Mouse (Mus musculus) left cerebral cortex, adult 2 months (tissue): Measurements from ENCODE around the gene Ctss. TPM values are rescaled to one million over a fixed set of nuclear protein-coding genes. Genes with fewer than 3 reads are reported as not detected.

Source experiments
- DNase-seq, 2 experiments: peaks; one replicate each; pipeline ENCODE4 v3.0.0; 2021 to 2022; ENCODE audit warnings: low spot score in 2 of 2, mixed read lengths in 1 of 2; ENCODE audit errors: extremely low spot score in 1 of 2
- H3K27ac ChIP-seq: fragments of 200-600 bp; 2 replicates; pipeline ENCODE4 v1.8.1; 2022
- H3K4me3 ChIP-seq: fragments of 200-600 bp; 2 replicates; pipeline ENCODE4 v1.8.1; 2022
- CTCF ChIP-seq: fragments of 200-600 bp; IDR thresholded peaks from 2 replicates; pipeline ENCODE4 v1.8.1; 2022; ENCODE audit warnings: antibody characterized with exemption, mild to moderate bottlenecking, moderate library complexity
- intact Hi-C: fragments of 180-260 bp; cut with DNase I; formaldehyde crosslinking; loops from one replicate; pipeline ENCODE4 v1.15.1; 2025
- long read RNA-seq, 2 experiments: library from polyadenylated mRNA; stranded (forward); transcript quantifications; one replicate each; pipeline ENCODE4 v2.0.0; 2021; ENCODE audit warnings: borderline mapping rate in 2 of 2
- total RNA-seq, 2 experiments: library from RNA; stranded (reverse); gene quantifications; 2 replicates each; pipeline ENCODE4 v1.2.3; 2021

Ctss gene
- 10 to 100 TPM; 55.2 to 56.9 TPM for total RNA-seq
- long read RNA-seq, experiment 1, transcript Ctss-202 (8 exons, 1,355 nt) = major isoform, 24 of 25 reads
- long read RNA-seq, experiment 1, partial matches to known transcripts = 0 of 25 reads
- long read RNA-seq, experiment 1, other reads (novel, unspliced or antisense) = 0 of 25 reads
- long read RNA-seq, experiment 2, transcript Ctss-202 (8 exons, 1,355 nt) = major isoform, 23 of 25 reads
- long read RNA-seq, experiment 2, partial matches to known transcripts = 0 of 25 reads
- long read RNA-seq, experiment 2, other reads (novel, unspliced or antisense) = 0 of 25 reads

- H3K27ac ChIP-seq = no peak within 1 kb of the TSS
- intact Hi-C loops = no loop called here
- H3K4me3 ChIP-seq = no peak within 1 kb of the TSS
- no peak for DNase-seq
- no peak for TF ChIP-seq CTCF
These were observed at the start of gene Ctss for GRCm38 (mm10) chr3:95526622-95527211. Gene Ctss, plus strand, starts transcription at chr3:95526786.

DNA sequence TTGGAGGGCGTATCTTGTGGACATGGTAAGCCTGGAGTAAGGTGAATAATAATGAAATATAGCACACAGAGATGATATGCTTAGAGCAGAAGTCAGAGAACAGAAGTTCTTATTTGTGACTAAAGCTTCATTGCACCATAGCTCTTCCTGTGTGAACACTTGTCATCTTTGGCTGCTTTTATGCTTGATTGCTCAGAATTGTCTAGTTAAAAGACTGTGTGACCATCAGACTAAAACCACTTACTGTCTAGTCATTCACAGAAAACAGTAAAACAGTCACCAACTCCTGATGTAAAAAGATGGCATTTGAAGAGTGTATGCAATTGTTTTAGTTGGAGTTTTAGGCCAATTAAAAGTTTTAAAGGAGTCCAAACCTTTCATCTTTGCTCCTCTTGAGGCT, 47.6 kb upstream of the Ctss start:
- H3K27ac ChIP-seq = no peak overlapping the region
- H3K4me3 ChIP-seq = no peak overlapping the region
- DNase-seq = no peak
- no peak for TF ChIP-seq CTCF
- intact Hi-C loops = loop anchor here (10.0 kb wide), 1 partner anchor 356 kb away; no protein-coding TSS in a partner anchor

DNA sequence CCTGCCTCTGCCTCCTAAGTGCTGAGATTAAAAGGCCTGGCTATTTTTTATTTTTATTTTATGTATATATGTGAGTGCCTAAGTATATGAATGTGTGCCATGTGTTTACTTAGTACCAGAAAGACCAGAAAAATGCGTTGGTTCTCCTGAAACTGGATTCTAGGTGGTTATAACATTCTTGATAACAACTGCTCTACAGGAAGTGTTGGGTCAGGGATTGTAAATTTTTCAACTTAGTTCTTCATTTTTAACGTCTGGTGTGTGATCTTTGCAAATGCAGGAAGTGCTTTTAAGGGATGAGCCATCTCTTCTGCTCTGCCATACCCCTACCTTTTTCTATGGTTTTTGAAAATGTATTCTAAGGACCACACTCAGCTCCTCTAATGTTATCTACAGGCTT, 40.2 kb upstream of the Ctss start:
- intact Hi-C loops = no loop called here
- Histone ChIP-seq H3K27ac (no peak overlapping the region), H3K4me3 (no peak overlapping the region)
- TF ChIP-seq CTCF = no peak
- DNase-seq = no peak

DNA sequence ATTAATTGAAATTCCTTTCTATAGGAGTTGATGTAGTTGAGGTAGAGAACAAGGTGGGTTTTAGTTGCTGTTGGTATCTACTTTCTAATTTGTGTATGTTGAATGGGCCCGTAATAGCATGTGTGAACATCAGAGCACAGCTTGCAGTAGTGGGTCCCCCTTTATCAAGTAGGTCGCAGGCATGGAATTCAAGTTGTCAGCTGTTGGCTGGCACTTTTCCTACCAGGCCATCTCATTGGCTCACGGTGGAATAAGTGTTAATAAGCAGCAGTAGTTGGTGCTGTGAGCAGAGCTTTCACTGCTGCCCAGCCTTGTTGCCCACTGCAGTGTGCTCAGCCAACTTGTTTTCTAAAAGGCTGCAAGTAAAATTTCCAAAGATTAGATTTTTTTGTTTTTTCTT, 37.9 kb upstream of the Ctss start:
- intact Hi-C loops = no loop called here
- no peak for TF ChIP-seq CTCF
- H3K4me3 ChIP-seq = no peak overlapping the region
- no peak overlapping the region for H3K27ac ChIP-seq
- DNase-seq = no peak

- no peak for TF ChIP-seq CTCF
- DNase-seq = no peak
- intact Hi-C loops = no loop called here
- Histone ChIP-seq H3K27ac (no peak overlapping the region), H3K4me3 (no peak overlapping the region)
These were observed 36.3 kb upstream of the Ctss start for GRCm38 (mm10) chr3:95490238-95490637.

DNA sequence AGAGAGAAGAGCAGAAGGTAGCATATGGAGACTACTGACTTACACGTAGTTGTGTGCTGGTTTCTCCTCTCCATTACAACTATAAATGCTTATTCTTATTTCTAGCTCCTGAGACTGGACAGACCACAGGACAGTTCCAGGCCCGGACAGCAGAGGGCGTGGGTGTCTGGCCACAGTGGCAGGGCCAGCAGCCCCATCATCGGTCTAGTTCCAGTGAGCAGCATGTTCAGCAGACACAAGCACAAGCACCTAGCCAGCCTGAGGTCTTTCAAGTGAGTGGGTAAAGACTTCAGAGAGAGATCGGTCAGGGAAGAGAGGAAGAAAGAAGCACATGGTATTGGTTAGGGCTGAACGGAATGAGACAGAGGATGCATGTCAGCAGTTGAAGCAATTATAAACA, 32.2 kb upstream of the Ctss start:
- intact Hi-C loops = no loop called here
- peak; percentile 39 to 46 for DNase-seq
- no peak overlapping the region for H3K4me3 ChIP-seq
- TF ChIP-seq CTCF = peak; percentile 66
- peak overlapping the region; percentile 54; the same call in 1 of the 2 replicates for H3K27ac ChIP-seq

DNA sequence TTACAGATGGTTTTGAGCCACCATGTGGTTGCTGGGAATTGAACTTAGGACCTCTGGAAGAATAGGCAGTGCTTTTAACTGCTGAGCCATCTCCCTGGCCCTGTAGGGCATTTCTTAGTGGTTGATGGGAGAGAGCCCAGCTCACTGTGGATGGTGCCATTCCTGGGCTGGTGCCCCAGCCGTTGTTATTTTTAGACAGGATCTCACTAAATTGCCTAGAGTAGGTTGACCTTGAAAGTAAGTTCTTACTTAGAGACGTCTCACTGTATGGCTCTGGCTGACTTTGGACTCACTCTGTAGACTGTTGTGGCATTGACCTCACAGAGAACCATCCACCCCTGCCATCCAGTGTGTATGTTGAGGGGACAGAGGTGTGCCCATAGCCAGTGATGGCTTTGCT, 28.4 kb upstream of the Ctss start:
- intact Hi-C loops = loop anchor here (5.0 kb wide), 1 partner anchor 129 kb away; no protein-coding TSS in a partner anchor
- Histone ChIP-seq H3K27ac (peak overlapping the region; percentile 1; the same call in 1 of the 2 replicates), H3K4me3 (no peak overlapping the region)
- TF ChIP-seq CTCF = no peak
- DNase-seq = no peak

- Histone ChIP-seq H3K4me3 (peak within 1 kb of the TSS; percentile 2), H3K27ac (peak within 1 kb of the TSS; percentile 72)
- no peak for TF ChIP-seq CTCF
- intact Hi-C loops = loop anchor here (5.0 kb wide), 1 partner anchor 128 kb away; no protein-coding TSS in a partner anchor
- DNase-seq = no peak
These were observed 27.6 kb upstream of the Ctss start, which contains the start of gene Ctsk for GRCm38 (mm10) chr3:95499024-95499423. Gene Ctsk, plus strand, starts transcription at chr3:95499256.

DNA sequence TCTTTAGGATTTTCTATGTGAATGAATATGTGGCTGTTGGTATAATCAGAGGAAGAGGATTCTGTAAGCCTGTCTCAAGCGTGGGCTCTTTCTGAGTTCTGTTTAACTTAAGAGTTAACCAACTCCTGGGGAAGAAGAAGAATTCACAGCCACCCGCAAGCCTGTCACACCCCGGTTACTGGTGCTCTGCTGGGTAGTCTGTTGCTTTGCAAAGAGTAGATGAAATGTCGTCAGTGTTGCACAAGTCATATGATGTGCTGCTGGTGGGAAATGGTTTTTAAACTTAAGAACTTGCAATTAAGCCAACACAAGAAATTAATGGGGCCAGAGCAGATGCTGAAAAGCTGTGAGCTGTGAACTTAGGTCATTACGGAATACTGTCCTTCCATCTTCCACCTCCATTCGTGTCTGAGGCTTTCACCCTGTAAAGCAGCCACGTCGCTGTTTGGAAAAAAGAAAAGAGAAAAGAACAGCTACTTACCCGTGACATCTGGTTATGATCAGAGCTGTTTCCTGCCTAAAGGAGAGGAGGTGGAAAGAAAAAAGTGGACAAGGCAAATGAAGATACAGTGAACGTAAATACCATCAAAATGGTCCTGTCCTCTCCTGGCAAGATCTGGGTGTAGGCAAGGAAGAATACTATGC, 27.0 kb upstream of the Ctss start:
- no peak for TF ChIP-seq CTCF
- intact Hi-C loops = loop anchor here (5.0 kb wide), 1 partner anchor 128 kb away; no protein-coding TSS in a partner anchor
- Histone ChIP-seq H3K4me3 (peak overlapping the region; percentile 2), H3K27ac (peak overlapping the region; percentile 72)
- no peak for DNase-seq

GRCm38 (mm10) chr3:95502312-95502711, 24.3 kb upstream of the Ctss start:
- no peak overlapping the region for H3K27ac ChIP-seq
- intact Hi-C loops = no loop called here

GRCm38 (mm10) chr3:95509348-95509747, 17.2 kb upstream of the Ctss start:
- Histone ChIP-seq H3K27ac (no peak overlapping the region), H3K4me3 (no peak overlapping the region)
- no peak for TF ChIP-seq CTCF
- intact Hi-C loops = no loop called here
- no peak for DNase-seq

More at GRCm38 (mm10) chr3:95502312-95502711, 24.3 kb upstream of the Ctss start:
- no peak for DNase-seq
- TF ChIP-seq CTCF = no peak
- no peak overlapping the region for H3K4me3 ChIP-seq

DNA sequence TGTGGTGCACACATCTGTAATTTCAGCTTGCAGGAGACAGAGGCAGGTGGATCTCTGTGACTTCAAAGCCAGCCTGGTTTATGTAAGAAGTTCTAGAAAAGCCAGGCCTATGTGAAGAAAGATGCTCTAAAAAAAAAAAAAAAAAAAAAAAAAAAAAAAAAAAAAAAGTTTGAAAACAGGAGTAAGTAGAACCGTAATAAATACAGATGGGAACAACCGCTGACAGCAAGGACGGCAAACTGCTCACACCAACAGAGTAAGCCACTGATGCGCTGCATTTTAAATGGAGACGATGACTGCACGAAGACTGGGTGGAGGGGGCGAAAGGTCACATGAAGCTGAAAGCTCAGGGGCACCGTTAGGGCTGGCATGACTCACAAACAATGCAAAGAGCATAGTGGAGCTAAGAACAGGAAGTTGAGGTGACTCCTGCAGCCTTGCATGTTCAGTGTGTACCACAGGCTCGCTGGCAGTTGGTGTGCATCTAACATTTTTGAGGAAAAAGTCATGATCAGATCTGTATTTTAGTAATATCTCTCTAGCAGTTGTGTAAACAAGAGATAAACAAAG, 14.9 kb upstream of the Ctss start:
- no peak for DNase-seq
- Histone ChIP-seq H3K4me3 (no peak overlapping the region), H3K27ac (no peak overlapping the region)
- intact Hi-C loops = no loop called here
- TF ChIP-seq CTCF = no peak
